Mouse (Mus musculus) bone marrow macrophage, adult 2 months (primary cell): ENCODE data around the gene Morn3.

ENCODE experiments used
- CTCF ChIP-seq: IDR thresholded peaks from 2 replicates; pipeline ENCODE4 v1.5.1; 2012; ENCODE audit warnings: low read depth, mild to moderate bottlenecking, low read length, moderate library complexity
- POLR2A ChIP-seq: IDR thresholded peaks from 2 replicates; pipeline ENCODE4 v1.6.1; 2012; ENCODE audit warnings: mild to moderate bottlenecking, low read depth, low read length, borderline replicate concordance

- TF ChIP-seq CTCF (no peak), POLR2A (no peak)
Measured at GRCm38 (mm10) chr5:122993811-122994210, 53.0 kb downstream of the Morn3 start.
